Mouse (Mus musculus) heart, postnatal 0 days (tissue): ENCODE data around the gene Glyr1.
A peak's percentile ranks its signal among the peaks of the same experiment; 100 is the strongest.

Source experiments
- CTCF ChIP-seq: IDR thresholded peaks from 2 replicates; pipeline ENCODE4 v1.5.1; 2016; ENCODE audit warnings: antibody characterized with exemption, control low read depth, low read depth
- EP300 ChIP-seq: IDR thresholded peaks from 2 replicates; pipeline ENCODE4 v1.6.1; 2016; ENCODE audit warnings: antibody characterized with exemption, low read depth

DNA sequence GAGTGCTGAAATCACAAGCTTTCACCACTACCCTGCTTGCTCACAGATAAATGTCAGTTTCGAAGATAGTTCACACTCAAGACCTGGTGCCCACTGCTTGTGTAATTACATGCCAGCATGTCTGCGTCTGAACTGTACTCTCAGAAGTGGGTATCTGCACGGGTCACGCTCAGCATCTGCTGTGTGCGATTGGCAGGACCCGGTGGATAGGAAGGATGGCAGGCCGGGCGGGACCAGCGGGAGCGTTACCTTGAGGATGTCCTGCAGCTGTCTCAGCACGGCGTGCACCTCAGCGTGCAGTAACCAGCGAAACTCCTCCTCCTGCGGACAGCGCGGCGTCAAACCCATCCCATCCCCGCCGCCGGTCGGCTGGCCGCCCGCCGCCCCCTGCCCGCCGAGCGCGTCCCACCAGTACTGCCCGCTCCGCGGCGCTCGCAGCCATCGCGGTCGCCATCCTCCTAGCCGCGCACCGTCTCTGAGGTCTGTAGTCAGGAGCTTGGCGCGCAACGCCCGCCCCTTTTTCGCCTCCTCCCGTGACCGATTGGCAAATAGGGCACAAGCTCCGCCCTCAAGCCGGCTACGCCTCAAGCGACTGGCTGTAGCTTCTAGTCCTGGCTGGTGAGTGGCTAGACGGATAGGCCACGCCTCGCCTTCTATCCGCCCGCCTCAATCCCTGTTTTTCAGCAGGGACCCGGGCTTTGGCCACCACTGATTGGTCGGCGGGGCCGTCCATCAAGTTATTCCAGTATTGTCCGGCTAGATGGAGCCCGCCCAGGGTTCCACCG lies 36.4 kb downstream of the Glyr1 start, which contains the start of gene Rogdi:
- TF ChIP-seq CTCF (no peak; the same call in 1 of the 2 replicates), EP300 (peak; percentile 60; the same call in 1 of the 2 replicates)
